Mouse (Mus musculus): ENCODE results near the gene Dcn.

The Dcn gene

DNA sequence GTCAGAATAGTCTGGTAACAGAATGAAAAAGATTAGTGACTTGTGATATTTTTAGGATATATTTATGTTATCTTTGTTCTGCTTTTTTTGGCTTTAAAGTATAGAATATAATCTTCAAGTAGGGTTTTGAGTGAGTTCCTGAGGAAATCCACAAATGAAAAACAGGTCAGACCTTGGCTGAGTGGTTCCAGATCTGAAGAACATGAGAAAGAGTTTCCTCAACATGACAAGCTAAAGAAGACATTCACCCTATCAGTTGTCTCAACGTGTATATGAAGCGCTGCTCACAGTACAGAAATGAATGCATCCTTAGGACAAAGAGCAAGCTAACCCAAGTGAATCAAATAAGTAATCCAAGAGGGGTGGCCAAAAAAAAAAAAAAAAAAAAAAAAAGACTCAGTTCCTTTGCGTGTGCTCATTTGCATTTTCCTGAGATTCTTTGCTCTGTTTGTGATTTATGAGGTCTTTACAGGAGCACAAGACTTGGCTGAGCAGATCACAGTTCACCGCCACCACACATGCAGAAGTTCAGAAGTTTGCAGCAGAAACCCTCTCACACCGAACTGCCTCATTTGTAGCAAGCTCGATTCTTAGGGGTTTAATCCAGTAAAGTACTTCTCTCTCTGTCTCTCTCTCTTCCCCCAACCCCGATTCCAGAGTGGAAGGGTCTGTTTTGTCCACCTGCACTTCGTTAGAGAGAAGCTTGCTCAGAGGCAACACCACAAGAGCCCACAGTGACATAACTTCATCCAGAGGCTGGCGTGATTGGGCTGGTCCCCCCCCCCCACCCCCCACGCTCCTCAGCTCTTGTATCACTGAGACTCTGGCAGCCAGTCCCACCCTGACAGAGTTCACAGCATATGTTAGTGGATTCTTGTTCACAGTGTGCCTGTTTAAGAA, 85.8 kb downstream of the Dcn start, which contains the start of gene Lum:
Gene Lum, plus strand, starts transcription at position 172 of the 900 bp plus-strand sequence.
- no peak for DNase-seq

- DNase-seq: no peak
These were observed 88.2 kb downstream of the Dcn start for GRCm38 (mm10) chr10:97567489-97568135.

Data from lung, adult 18-20 months (tissue).